Mouse (Mus musculus): ENCODE measurements around the gene Uox. TPM values are rescaled to one million over a fixed set of nuclear protein-coding genes. Genes with fewer than 3 reads are reported as not detected.

The Uox gene
- polyA plus RNA-seq, 1 experiment from 2014 or later: 1.8 TPM

GRCm38 (mm10) chr3:146598411-146598810 lies 28.2 kb downstream of the Uox start:
- Histone ChIP-seq H3K9me3 (ENCODE audit: control insufficient read depth, low read length) (no peaks in the 10 kb centered on the region), H3K36me3 (ENCODE audit: control insufficient read depth, insufficient read depth, low read length) (no peaks in the 10 kb centered on the region), H3K4me1 (ENCODE audit: control insufficient read depth, insufficient read depth, low read length) (no peaks in the 10 kb centered on the region), H3K9ac (ENCODE audit: low read depth, low read length) (no peak overlapping the region), H3K4me2 (ENCODE audit: low read depth, low read length) (no peak overlapping the region), H3K27ac (ENCODE audit: low read length) (no peak overlapping the region), H3K4me3 (ENCODE audit: low read length) (no peak overlapping the region), H3K27me3 (replicated peaks; ENCODE audit: control insufficient read depth, insufficient read depth, low read length) (no peaks in the 10 kb centered on the region)
- no peak for ATAC-seq
- WGBS: 64% methylated on average over 6 of the region's 6 CpGs

- Histone ChIP-seq H3K9me3 (ENCODE audit: control insufficient read depth, low read length) (no peaks in the 10 kb centered on the region), H3K4me1 (ENCODE audit: control insufficient read depth, insufficient read depth, low read length) (no peaks in the 10 kb centered on the region), H3K27ac (ENCODE audit: low read length) (no peak overlapping the region), H3K36me3 (ENCODE audit: control insufficient read depth, insufficient read depth, low read length) (no peaks in the 10 kb centered on the region), H3K4me3 (ENCODE audit: low read length) (no peak overlapping the region), H3K9ac (ENCODE audit: low read depth, low read length) (no peak overlapping the region), H3K27me3 (replicated peaks; ENCODE audit: control insufficient read depth, insufficient read depth, low read length) (no peaks in the 10 kb centered on the region), H3K4me2 (ENCODE audit: low read depth, low read length) (no peak overlapping the region)
- 83% methylated on average over 6 of the region's 6 CpGs for WGBS
- no peak for ATAC-seq
These were observed 29.1 kb downstream of the Uox start for GRCm38 (mm10) chr3:146599198-146599900.

- no peak overlapping the region for H3K4me2 ChIP-seq (ENCODE audit: low read depth, low read length)
- WGBS: 62% methylated on average over 2 of the region's 2 CpGs
- H3K9me3 ChIP-seq (ENCODE audit: control insufficient read depth, low read length): no peaks in the 10 kb centered on the region
These were observed 31.0 kb downstream of the Uox start for GRCm38 (mm10) chr3:146601205-146601604.

DNA sequence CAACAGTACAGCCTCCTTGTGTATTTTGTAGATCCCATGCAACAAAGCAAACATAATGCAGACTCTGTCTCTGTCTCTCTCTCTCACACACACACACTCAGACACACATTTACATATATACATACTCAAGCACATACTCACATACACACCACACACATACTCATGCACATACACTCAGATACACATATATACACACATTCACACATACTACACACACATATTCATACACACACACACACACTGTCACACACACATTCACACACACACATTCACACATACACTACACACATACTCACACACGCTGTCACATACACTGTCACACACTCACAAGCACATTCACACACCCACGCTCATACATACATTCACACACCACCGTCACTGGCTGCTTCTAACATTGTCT lies 32.3 kb downstream of the Uox start:
- Histone ChIP-seq H3K4me2 (ENCODE audit: low read depth, low read length) (no peak overlapping the region), H3K4me3 (ENCODE audit: low read length) (no peak overlapping the region), H3K27me3 (replicated peaks; ENCODE audit: control insufficient read depth, insufficient read depth, low read length) (no peaks in the 10 kb centered on the region), H3K36me3 (ENCODE audit: control insufficient read depth, insufficient read depth, low read length) (no peaks in the 10 kb centered on the region), H3K27ac (ENCODE audit: low read length) (no peak overlapping the region), H3K4me1 (ENCODE audit: control insufficient read depth, insufficient read depth, low read length) (no peaks in the 10 kb centered on the region), H3K9me3 (ENCODE audit: control insufficient read depth, low read length) (no peaks in the 10 kb centered on the region), H3K9ac (ENCODE audit: low read depth, low read length) (no peak overlapping the region)
- 90% methylated on average over 3 of the region's 3 CpGs for WGBS
- ATAC-seq: no peak

More at GRCm38 (mm10) chr3:146601205-146601604, 31.0 kb downstream of the Uox start:
- H3K4me3 ChIP-seq (ENCODE audit: low read length): no peak overlapping the region
- H3K4me1 ChIP-seq (ENCODE audit: control insufficient read depth, insufficient read depth, low read length): no peaks in the 10 kb centered on the region
- no peaks in the 10 kb centered on the region for H3K27me3 ChIP-seq (replicated peaks; ENCODE audit: control insufficient read depth, insufficient read depth, low read length)
- ATAC-seq: no peak
- no peaks in the 10 kb centered on the region for H3K36me3 ChIP-seq (ENCODE audit: control insufficient read depth, insufficient read depth, low read length)
- no peak overlapping the region for H3K27ac ChIP-seq (ENCODE audit: low read length)
- no peak overlapping the region for H3K9ac ChIP-seq (ENCODE audit: low read depth, low read length)

DNA sequence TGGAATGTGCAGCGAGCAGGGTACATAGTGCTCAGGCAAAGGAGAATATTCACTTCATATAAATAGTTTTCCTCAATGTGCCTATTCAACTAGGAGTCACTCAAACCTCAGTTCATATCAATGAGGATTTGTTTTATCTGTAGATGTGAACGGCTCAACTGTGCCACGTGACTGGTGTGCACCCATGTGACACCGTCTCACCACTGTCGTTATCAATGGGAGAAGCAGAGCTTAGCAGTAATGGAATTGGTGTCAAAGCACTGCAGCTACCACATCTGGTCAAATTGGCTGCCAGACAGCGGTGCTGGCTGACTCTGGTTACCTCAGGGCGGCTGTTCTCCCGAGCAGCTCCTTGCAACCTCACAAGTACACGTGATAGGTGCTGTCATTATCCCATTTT lies 34.4 kb downstream of the Uox start:
- ATAC-seq: no peak

DNA sequence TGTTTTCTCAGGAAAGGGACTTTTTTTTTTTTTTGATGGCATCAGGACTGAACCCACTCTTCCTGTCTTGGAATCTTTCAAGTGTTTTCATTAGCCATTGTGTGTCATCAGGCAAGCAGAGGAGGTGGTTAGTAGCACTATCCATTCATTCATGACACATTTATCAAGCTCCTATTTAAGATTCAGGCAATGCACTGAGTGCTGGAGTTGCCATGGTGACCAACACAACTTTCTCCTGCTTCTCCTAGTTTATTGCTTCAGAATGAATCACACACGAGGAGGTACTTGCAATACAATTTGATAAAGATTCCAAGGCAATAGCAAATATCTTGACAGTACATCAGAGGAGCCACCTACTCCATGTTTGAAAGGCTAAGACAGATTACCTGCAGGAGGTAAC lies 37.1 kb downstream of the Uox start:
- H3K9me3 ChIP-seq (ENCODE audit: control insufficient read depth, low read length): no peaks in the 10 kb centered on the region
- H3K27me3 ChIP-seq (replicated peaks; ENCODE audit: control insufficient read depth, insufficient read depth, low read length): no peaks in the 10 kb centered on the region
- no peaks in the 10 kb centered on the region for H3K36me3 ChIP-seq (ENCODE audit: control insufficient read depth, insufficient read depth, low read length)
- no peak overlapping the region for H3K4me2 ChIP-seq (ENCODE audit: low read depth, low read length)
- ATAC-seq: no peak
- H3K4me3 ChIP-seq (ENCODE audit: low read length): no peak overlapping the region
- no peak overlapping the region for H3K9ac ChIP-seq (ENCODE audit: low read depth, low read length)
- WGBS: 18% methylated on average over 1 of the region's 1 CpGs
- no peak overlapping the region for H3K27ac ChIP-seq (ENCODE audit: low read length)
- H3K4me1 ChIP-seq (ENCODE audit: control insufficient read depth, insufficient read depth, low read length): no peaks in the 10 kb centered on the region

More for the DNA sequence above, 34.4 kb downstream of the Uox start:
- Histone ChIP-seq H3K27me3 (replicated peaks; ENCODE audit: control insufficient read depth, insufficient read depth, low read length) (no peaks in the 10 kb centered on the region), H3K36me3 (ENCODE audit: control insufficient read depth, insufficient read depth, low read length) (no peaks in the 10 kb centered on the region), H3K9me3 (ENCODE audit: control insufficient read depth, low read length) (no peaks in the 10 kb centered on the region), H3K4me2 (ENCODE audit: low read depth, low read length) (no peak overlapping the region), H3K9ac (ENCODE audit: low read depth, low read length) (no peak overlapping the region), H3K27ac (ENCODE audit: low read length) (no peak overlapping the region), H3K4me1 (ENCODE audit: control insufficient read depth, insufficient read depth, low read length) (no peaks in the 10 kb centered on the region), H3K4me3 (ENCODE audit: low read length) (no peak overlapping the region)
- 78% methylated on average over 9 of the region's 9 CpGs for WGBS

- Histone ChIP-seq H3K27me3 (replicated peaks; ENCODE audit: control insufficient read depth, insufficient read depth, low read length) (no peaks in the 10 kb centered on the region), H3K4me2 (ENCODE audit: low read depth, low read length) (no peak overlapping the region), H3K4me1 (ENCODE audit: control insufficient read depth, insufficient read depth, low read length) (no peaks in the 10 kb centered on the region), H3K4me3 (ENCODE audit: low read length) (no peak overlapping the region), H3K9me3 (ENCODE audit: control insufficient read depth, low read length) (no peaks in the 10 kb centered on the region), H3K9ac (ENCODE audit: low read depth, low read length) (no peak overlapping the region), H3K27ac (ENCODE audit: low read length) (no peak overlapping the region), H3K36me3 (ENCODE audit: control insufficient read depth, insufficient read depth, low read length) (no peaks in the 10 kb centered on the region)
- ATAC-seq: no peak
- 77% methylated on average over 10 of the region's 10 CpGs for WGBS
These were observed 40.1 kb downstream of the Uox start for GRCm38 (mm10) chr3:146610322-146610721.

DNA sequence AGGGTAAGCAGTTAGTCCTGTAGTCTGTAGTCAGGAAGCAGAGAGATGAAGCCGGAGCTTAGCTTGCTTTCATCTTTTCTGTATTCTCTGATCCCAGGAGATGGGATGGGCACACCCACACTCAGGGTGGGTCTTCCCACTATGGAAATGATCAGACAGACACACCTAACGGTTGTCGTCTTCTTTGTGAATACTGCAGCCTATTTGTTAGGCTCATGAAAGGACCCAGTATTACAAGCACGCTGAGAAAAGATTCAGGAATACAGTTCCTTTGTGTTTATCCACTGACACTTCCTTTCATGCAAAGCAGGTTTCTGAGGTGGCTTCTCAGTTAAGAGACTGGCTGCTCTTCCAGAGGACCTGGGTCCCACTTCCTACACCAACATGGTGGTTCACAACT lies 41.0 kb downstream of the Uox start:
- Histone ChIP-seq H3K36me3 (ENCODE audit: control insufficient read depth, insufficient read depth, low read length) (no peaks in the 10 kb centered on the region), H3K9ac (ENCODE audit: low read depth, low read length) (no peak overlapping the region), H3K27ac (ENCODE audit: low read length) (no peak overlapping the region), H3K9me3 (ENCODE audit: control insufficient read depth, low read length) (no peaks in the 10 kb centered on the region), H3K4me1 (ENCODE audit: control insufficient read depth, insufficient read depth, low read length) (no peaks in the 10 kb centered on the region), H3K4me3 (ENCODE audit: low read length) (no peak overlapping the region), H3K27me3 (replicated peaks; ENCODE audit: control insufficient read depth, insufficient read depth, low read length) (no peaks in the 10 kb centered on the region), H3K4me2 (ENCODE audit: low read depth, low read length) (no peak overlapping the region)
- ATAC-seq: no peak
- WGBS: 82% methylated on average over 4 of the region's 4 CpGs

DNA sequence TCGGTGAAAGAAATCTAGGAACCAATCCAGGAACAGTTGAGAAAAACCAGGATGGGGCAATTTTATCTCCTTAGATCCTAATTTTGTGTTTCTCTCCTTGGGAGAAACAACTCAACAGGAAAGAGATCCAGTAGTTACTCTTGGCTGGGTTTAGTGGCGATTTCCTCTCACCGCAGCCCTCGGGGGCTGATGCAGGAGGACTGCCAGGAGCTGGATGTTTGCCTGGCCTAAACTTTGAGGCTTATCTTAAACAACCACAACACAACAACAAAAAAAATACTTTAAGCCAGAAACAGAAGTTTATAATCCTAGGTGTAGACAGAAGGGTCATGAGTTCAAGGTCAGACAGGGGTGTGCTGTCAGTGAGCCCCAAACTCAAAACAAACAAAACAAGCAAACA lies 41.6 kb downstream of the Uox start:
- no peaks in the 10 kb centered on the region for H3K27me3 ChIP-seq (replicated peaks; ENCODE audit: control insufficient read depth, insufficient read depth, low read length)
- H3K27ac ChIP-seq (ENCODE audit: low read length): no peak overlapping the region
- WGBS: 67% methylated on average over 4 of the region's 4 CpGs
- no peaks in the 10 kb centered on the region for H3K9me3 ChIP-seq (ENCODE audit: control insufficient read depth, low read length)
- H3K4me2 ChIP-seq (ENCODE audit: low read depth, low read length): no peak overlapping the region
- H3K9ac ChIP-seq (ENCODE audit: low read depth, low read length): no peak overlapping the region
- no peaks in the 10 kb centered on the region for H3K4me1 ChIP-seq (ENCODE audit: control insufficient read depth, insufficient read depth, low read length)
- no peak overlapping the region for H3K4me3 ChIP-seq (ENCODE audit: low read length)
- no peak for ATAC-seq
- no peaks in the 10 kb centered on the region for H3K36me3 ChIP-seq (ENCODE audit: control insufficient read depth, insufficient read depth, low read length)

GRCm38 (mm10) chr3:146615496-146615895 lies 45.3 kb downstream of the Uox start, which contains the start of gene Dnase2b:
Dnase2b (minus strand) TSS chr3:146615596.
- WGBS: 93% methylated on average over 4 of the region's 4 CpGs

More at GRCm38 (mm10) chr3:146615496-146615895, 45.3 kb downstream of the Uox start, which contains the start of gene Dnase2b:
- no peak for ATAC-seq
- Histone ChIP-seq H3K27me3 (replicated peaks; ENCODE audit: control insufficient read depth, insufficient read depth, low read length) (no peaks in the 10 kb centered on the region), H3K4me1 (ENCODE audit: control insufficient read depth, insufficient read depth, low read length) (no peaks in the 10 kb centered on the region), H3K36me3 (ENCODE audit: control insufficient read depth, insufficient read depth, low read length) (no peaks in the 10 kb centered on the region), H3K4me2 (ENCODE audit: low read depth, low read length) (no peak within 1 kb of the TSS), H3K4me3 (ENCODE audit: low read length) (no peak within 1 kb of the TSS), H3K27ac (ENCODE audit: low read length) (no peak within 1 kb of the TSS), H3K9me3 (ENCODE audit: control insufficient read depth, low read length) (no peaks in the 10 kb centered on the region), H3K9ac (ENCODE audit: low read depth, low read length) (no peak within 1 kb of the TSS)
